Mouse (Mus musculus) forebrain, embryonic 13.5 days (tissue): ENCODE data around the gene Polr3a. TPM values are rescaled to one million over a fixed set of nuclear protein-coding genes. Genes with fewer than 3 reads are reported as not detected.
A peak's percentile ranks its signal among the peaks of the same experiment; 100 is the strongest.

Experiments used
- ATAC-seq: fragments of 200-750 bp; cut with Nextera tagmentation; 2 replicates; pipeline ENCODE4 v1.8.0; 2017
- H3K27ac ChIP-seq: fragments of 300-500 bp; sonication (generic); 2 replicates; pipeline ENCODE4 v1.5.1; 2015; ENCODE audit warnings: inconsistent platforms, mild to moderate bottlenecking, moderate library complexity
- H3K27me3 ChIP-seq: fragments of 300-500 bp; sonication (generic); 2 replicates; pipeline ENCODE4 v1.6.1; 2015; ENCODE audit warnings: mild to moderate bottlenecking, inconsistent platforms
- H3K36me3 ChIP-seq: fragments of 300-500 bp; sonication (generic); 2 replicates; pipeline ENCODE4 v1.6.1; 2015; ENCODE audit warnings: mild to moderate bottlenecking, inconsistent platforms; ENCODE audit not compliant: poor library complexity, severe bottlenecking
- H3K4me1 ChIP-seq: fragments of 300-500 bp; sonication (generic); 2 replicates; pipeline ENCODE4 v1.6.1; 2015; ENCODE audit warnings: inconsistent platforms
- H3K4me2 ChIP-seq: fragments of 300-500 bp; sonication (generic); 2 replicates; pipeline ENCODE4 v1.6.1; 2015; ENCODE audit warnings: inconsistent platforms, mild to moderate bottlenecking, moderate library complexity
- H3K4me3 ChIP-seq: fragments of 300-500 bp; sonication (generic); 2 replicates; pipeline ENCODE4 v1.5.1; 2015; ENCODE audit warnings: mild to moderate bottlenecking, inconsistent platforms
- H3K9ac ChIP-seq: fragments of 300-500 bp; sonication (generic); 2 replicates; pipeline ENCODE4 v1.6.1; 2015; ENCODE audit warnings: mild to moderate bottlenecking, inconsistent platforms
- H3K9me3 ChIP-seq: fragments of 300-500 bp; sonication (generic); replicated peaks from 2 replicates; pipeline ENCODE4 v1.6.1; 2016; ENCODE audit warnings: inconsistent platforms
- WGBS: fragments of 180-500 bp; shearing (Covaris S2); methylation state at CpG from one replicate; pipeline ENCODE4 v1.1.7; 2015; 5-methylcytosine and 5-hydroxymethylcytosine counted together
- polyA plus RNA-seq: library from polyadenylated mRNA; unstranded; fragments of >200 nt; fragmentation: Nextera tagmentation; extraction: Ambion mirVana; gene quantifications from 2 replicates; pipeline ENCODE4 v1.2.1, GENCODE M21; 2015

Gene Polr3a
- polyA plus RNA-seq, 1 experiment from 2014 or later, result 22.1 TPM

DNA sequence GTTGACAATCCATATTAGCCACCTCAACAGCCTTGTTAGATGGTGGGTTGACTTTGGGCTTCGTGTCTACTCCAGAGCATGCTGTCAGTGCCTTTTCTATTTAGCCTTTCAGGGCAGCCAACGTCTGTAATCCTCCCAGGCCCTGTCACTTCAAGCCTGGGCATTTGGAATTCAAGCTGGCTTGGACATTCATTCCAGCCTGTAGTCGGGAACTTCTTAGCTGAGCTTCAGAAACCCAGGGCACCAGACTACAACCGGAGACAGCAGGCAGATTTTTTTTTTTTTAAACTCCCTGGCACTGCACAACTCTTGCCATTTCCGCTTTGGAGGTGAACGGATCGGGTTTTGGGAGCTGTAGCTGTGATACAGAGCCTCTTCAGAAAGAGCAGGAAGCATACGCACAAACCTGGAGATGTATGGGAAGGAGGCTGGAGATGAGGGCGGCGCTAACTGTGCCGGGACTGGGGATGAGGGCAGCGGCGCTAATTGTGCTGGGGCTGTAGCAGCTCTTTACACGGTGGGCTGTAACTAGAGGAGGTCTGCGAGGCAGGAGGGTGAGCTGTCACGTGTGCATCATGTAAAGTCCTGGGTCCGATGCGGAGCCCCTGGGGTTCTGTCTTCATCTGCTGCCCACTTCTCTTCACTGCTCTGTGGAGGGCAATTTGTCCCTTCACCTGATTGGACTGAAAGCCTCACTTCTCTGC lies 21.4 kb upstream of the Polr3a start:
- 10% methylated on average over 18 of the region's 18 CpGs for WGBS
- peaks cover 10% of the 10 kb centered on the region; the same call in 1 of the 2 replicates for H3K9me3 ChIP-seq
- ATAC-seq, result 0 out of 2 replicates have a peak, but pooled peaks have one; percentile 43
- H3K4me3 ChIP-seq, result 0 out of 2 replicates have a peak overlapping the region, but pooled peaks have one; percentile 0
- H3K4me2 ChIP-seq, result peak overlapping the region; percentile 47
- peak overlapping the region; percentile 45; the same call in 1 of the 2 replicates for H3K9ac ChIP-seq
- no peak overlapping the region; the same call in 1 of the 2 replicates for H3K27ac ChIP-seq
- peaks cover 29% of the 10 kb centered on the region for H3K4me1 ChIP-seq
- no peaks in the 10 kb centered on the region for H3K27me3 ChIP-seq
- H3K36me3 ChIP-seq, result no peaks in the 10 kb centered on the region

- WGBS, result 21% methylated on average over 14 of the region's 14 CpGs
- H3K27ac ChIP-seq, result no peak overlapping the region
- no peaks in the 10 kb centered on the region for H3K27me3 ChIP-seq
Observed at GRCm38 (mm10) chr14:24507452-24508069, 20.7 kb upstream of the Polr3a start.

GRCm38 (mm10) chr14:24501256-24501655 lies 14.4 kb upstream of the Polr3a start:
- 0 out of 2 replicates have a peak, but pooled peaks have one; percentile 2 for ATAC-seq
- Histone ChIP-seq H3K4me1 (peaks cover 25% of the 10 kb centered on the region), H3K4me3 (no peak overlapping the region), H3K27ac (peak overlapping the region; percentile 90), H3K9me3 (no peaks in the 10 kb centered on the region; the same call in 1 of the 2 replicates), H3K4me2 (no peak overlapping the region), H3K27me3 (no peaks in the 10 kb centered on the region), H3K36me3 (peaks cover 31% of the 10 kb centered on the region), H3K9ac (peak overlapping the region; percentile 57)
- 34% methylated on average over 4 of the region's 4 CpGs for WGBS

More at GRCm38 (mm10) chr14:24507452-24508069, 20.7 kb upstream of the Polr3a start:
- H3K4me1 ChIP-seq, result peaks cover 29% of the 10 kb centered on the region
- no peak overlapping the region for H3K9ac ChIP-seq
- H3K4me2 ChIP-seq, result peak overlapping the region; percentile 47; the same call in 1 of the 2 replicates
- H3K36me3 ChIP-seq, result no peaks in the 10 kb centered on the region
- peaks cover 10% of the 10 kb centered on the region; the same call in 1 of the 2 replicates for H3K9me3 ChIP-seq
- ATAC-seq, result no peak
- no peak overlapping the region for H3K4me3 ChIP-seq

GRCm38 (mm10) chr14:24500845-24501186 lies 14.0 kb upstream of the Polr3a start:
- H3K36me3 ChIP-seq, result peaks cover 36% of the 10 kb centered on the region
- no peaks in the 10 kb centered on the region; the same call in 1 of the 2 replicates for H3K9me3 ChIP-seq
- peak overlapping the region; percentile 57 for H3K9ac ChIP-seq
- peak overlapping the region; percentile 37 for H3K4me2 ChIP-seq
- H3K27me3 ChIP-seq, result no peaks in the 10 kb centered on the region
- H3K27ac ChIP-seq, result peak overlapping the region; percentile 90
- ATAC-seq, result no peak; the same call in 1 of the 2 replicates
- H3K4me3 ChIP-seq, result no peak overlapping the region
- 5% methylated on average over 8 of the region's 8 CpGs for WGBS
- H3K4me1 ChIP-seq, result peaks cover 25% of the 10 kb centered on the region

DNA sequence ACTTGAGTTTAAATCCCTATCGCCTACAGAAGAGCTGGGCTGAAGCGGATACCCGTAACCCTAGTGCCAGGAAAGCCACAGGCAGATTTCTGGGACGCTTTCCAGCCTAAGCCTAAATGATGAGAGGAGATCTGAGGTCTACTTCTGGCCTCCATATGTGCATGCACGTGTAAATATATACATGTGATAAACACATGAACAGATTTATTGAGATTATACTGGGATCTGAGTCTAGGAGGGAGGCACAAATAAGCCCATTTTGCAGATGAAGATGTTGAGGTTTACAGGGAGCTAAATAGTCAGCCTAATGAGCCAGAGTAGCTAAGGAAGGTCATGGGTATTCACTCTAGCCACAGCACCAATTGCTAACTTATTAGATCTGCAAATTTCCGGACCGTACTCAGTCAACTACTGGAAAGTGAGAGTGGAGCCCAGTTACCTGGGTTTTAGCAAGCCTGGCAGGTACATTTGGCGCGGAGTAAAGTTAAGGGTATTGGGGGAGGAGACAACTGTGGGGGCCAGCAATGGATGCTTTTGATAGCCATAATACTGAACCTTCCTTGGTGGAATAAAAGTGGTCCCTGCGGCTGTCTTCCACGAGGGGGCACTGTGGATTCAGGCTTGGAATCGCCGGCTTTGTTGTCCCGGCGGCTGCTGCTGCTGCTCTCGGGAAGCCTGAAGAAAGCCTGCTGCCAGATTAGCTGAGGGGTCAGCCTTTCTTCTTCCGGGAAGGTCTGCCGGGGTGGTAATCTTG lies 13.4 kb upstream of the Polr3a start:
- Histone ChIP-seq H3K9ac (peak overlapping the region; percentile 57), H3K4me3 (no peak overlapping the region), H3K4me1 (peaks cover 25% of the 10 kb centered on the region), H3K27ac (peak overlapping the region; percentile 90), H3K4me2 (peak overlapping the region; percentile 37), H3K36me3 (peaks cover 40% of the 10 kb centered on the region), H3K9me3 (no peaks in the 10 kb centered on the region; the same call in 1 of the 2 replicates), H3K27me3 (no peaks in the 10 kb centered on the region)
- peak; percentile 71 for ATAC-seq
- WGBS, result 16% methylated on average over 18 of the region's 18 CpGs

DNA sequence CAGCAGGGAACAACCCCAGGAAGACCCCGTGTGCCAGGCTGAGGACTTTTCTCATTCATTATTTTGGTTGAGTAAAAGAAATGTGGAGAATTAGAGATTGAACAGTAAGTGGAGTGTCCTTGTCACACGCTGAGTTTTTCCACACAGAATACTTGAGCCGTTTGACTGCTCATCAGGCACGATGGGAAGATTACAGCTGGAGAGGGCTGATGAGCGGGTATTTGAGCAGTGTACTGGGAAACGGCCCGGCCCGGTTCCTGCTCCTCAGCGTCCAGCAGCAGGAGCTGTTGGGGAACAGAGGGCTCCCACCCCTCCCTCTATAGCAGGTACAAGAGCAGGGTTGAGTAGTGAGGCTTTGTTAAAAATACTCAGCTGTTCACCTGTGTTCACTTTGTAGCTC lies 12.6 kb upstream of the Polr3a start:
- Histone ChIP-seq H3K9ac (no peak overlapping the region), H3K4me3 (no peak overlapping the region), H3K4me2 (no peak overlapping the region), H3K9me3 (no peaks in the 10 kb centered on the region; the same call in 1 of the 2 replicates), H3K4me1 (peaks cover 27% of the 10 kb centered on the region), H3K27me3 (no peaks in the 10 kb centered on the region), H3K36me3 (peaks cover 48% of the 10 kb centered on the region), H3K27ac (peak overlapping the region; percentile 72)
- WGBS, result 25% methylated on average over 9 of the region's 9 CpGs
- no peak; the same call in 1 of the 2 replicates for ATAC-seq

GRCm38 (mm10) chr14:24498561-24499255 lies 11.8 kb upstream of the Polr3a start:
- Histone ChIP-seq H3K27me3 (no peaks in the 10 kb centered on the region), H3K36me3 (peaks cover 56% of the 10 kb centered on the region)

DNA sequence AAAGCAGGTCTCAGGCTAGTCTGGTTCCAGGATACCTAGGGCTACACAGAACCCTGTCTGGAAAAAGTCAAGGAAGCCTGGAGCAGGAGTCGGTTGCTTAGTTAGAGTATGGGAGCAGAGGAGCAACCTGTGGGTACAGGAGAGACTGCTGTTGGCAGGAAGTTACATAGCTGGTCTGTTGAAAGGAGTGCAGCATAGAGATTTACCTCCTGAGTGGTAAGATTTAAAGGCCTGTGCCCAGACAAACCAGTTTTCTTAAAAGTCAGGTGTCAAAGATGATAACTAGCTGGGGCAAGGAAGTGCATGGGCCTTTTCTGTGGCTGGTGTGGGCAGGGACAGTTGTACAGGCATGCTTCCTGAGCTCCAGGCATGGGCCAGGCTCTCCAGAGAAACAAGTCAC lies 10.6 kb upstream of the Polr3a start:
- WGBS, result 89% methylated on average over 1 of the region's 1 CpGs
- no peak for ATAC-seq
- Histone ChIP-seq H3K36me3 (peaks cover 68% of the 10 kb centered on the region), H3K4me3 (no peak overlapping the region), H3K9me3 (no peaks in the 10 kb centered on the region), H3K27me3 (no peaks in the 10 kb centered on the region), H3K9ac (no peak overlapping the region), H3K4me1 (peaks cover 47% of the 10 kb centered on the region), H3K27ac (no peak overlapping the region), H3K4me2 (no peak overlapping the region)

More at GRCm38 (mm10) chr14:24498561-24499255, 11.8 kb upstream of the Polr3a start:
- Histone ChIP-seq H3K4me3 (no peak overlapping the region), H3K27ac (peak overlapping the region; percentile 72), H3K4me2 (no peak overlapping the region), H3K9ac (no peak overlapping the region), H3K4me1 (peaks cover 34% of the 10 kb centered on the region), H3K9me3 (no peaks in the 10 kb centered on the region; the same call in 1 of the 2 replicates)
- WGBS, result 77% methylated on average over 5 of the region's 5 CpGs
- no peak for ATAC-seq

DNA sequence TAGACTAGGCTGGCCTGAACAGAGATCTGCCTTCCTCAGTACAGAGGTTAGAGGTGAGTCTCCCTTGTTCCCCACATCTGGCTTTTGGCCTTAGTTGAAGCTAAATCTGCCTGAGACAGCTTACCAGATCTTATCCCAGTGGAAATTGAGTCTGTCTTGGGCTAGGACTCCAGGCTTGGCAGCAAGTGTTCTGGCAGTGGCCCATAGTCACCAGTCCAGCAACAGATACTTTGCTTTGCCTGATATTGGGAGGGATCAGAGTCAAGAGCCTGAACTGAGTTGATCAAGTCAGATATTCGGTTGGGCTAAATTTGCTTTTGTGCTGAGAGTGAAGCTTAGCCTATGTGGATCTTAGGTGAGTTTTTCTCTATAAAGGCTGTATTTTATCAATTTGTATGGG lies 9.6 kb upstream of the Polr3a start:
- 92% methylated on average over 1 of the region's 1 CpGs for WGBS
- no peak overlapping the region for H3K9ac ChIP-seq
- H3K4me2 ChIP-seq, result no peak overlapping the region
- H3K27ac ChIP-seq, result no peak overlapping the region
- H3K9me3 ChIP-seq, result no peaks in the 10 kb centered on the region
- no peak for ATAC-seq
- H3K27me3 ChIP-seq, result no peaks in the 10 kb centered on the region
- H3K4me1 ChIP-seq, result peaks cover 53% of the 10 kb centered on the region
- H3K4me3 ChIP-seq, result no peak overlapping the region
- H3K36me3 ChIP-seq, result peaks cover 74% of the 10 kb centered on the region

- H3K27me3 ChIP-seq, result no peaks in the 10 kb centered on the region
- H3K4me2 ChIP-seq, result peak overlapping the region; percentile 93
- H3K36me3 ChIP-seq, result peaks cover 63% of the 10 kb centered on the region
- H3K4me1 ChIP-seq, result peaks cover 38% of the 10 kb centered on the region
- 88% methylated on average over 9 of the region's 9 CpGs for WGBS
- no peak for ATAC-seq
- H3K9me3 ChIP-seq, result no peaks in the 10 kb centered on the region
- H3K27ac ChIP-seq, result no peak overlapping the region
- H3K4me3 ChIP-seq, result no peak overlapping the region
- peak overlapping the region; percentile 30 for H3K9ac ChIP-seq
Observed at GRCm38 (mm10) chr14:24493256-24493655, 6.4 kb upstream of the Polr3a start.

DNA sequence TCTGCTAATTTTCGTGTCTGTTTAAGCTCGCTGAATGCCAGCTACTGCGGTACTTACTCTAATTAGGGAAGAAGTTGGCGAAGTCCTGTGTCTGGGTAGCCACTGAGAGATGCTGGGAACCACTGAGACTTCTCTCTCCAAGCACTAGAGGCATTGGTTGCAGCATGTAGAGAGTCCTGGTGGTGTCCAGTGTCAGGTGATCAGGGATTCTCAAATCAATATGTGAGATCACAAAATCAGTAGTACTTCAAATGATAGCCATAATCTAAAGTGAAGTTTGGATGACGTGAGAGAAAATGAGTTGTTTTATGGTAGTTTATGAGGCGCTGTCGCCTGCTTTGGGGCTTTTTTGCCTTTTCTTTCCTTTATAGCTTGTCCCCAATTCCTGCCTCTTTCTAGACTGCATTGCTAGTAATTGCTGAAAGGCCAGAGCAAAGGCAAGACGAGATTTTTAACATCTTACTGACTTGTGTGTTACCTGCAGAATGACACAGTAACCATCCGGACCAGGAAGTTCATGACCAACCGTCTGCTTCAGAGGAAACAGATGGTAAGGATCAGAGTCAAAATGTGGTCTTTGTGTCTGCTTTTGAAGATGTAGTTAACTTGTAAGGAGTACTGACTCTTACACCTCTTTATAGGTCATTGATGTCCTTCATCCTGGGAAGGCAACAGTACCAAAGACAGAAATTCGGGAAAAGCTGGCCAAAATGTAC lies 4.6 kb upstream of the Polr3a start:
- H3K27me3 ChIP-seq, result no peaks in the 10 kb centered on the region
- peaks cover 37% of the 10 kb centered on the region for H3K4me1 ChIP-seq
- peak overlapping the region; percentile 99 for H3K9ac ChIP-seq
- no peak for ATAC-seq
- H3K36me3 ChIP-seq, result peaks cover 44% of the 10 kb centered on the region
- peak overlapping the region; percentile 93 for H3K4me2 ChIP-seq
- peak overlapping the region; percentile 97 for H3K4me3 ChIP-seq
- H3K9me3 ChIP-seq, result no peaks in the 10 kb centered on the region
- H3K27ac ChIP-seq, result peak overlapping the region; percentile 83
- 10% methylated on average over 11 of the region's 11 CpGs for WGBS
